Mouse (Mus musculus): ENCODE data around the gene Cyp2b9.
"Not testable (repeated sequence)": the region's sequence is repeated elsewhere in the genome, so short reads cannot be mapped to it uniquely, and the experiment has no call there.

The Cyp2b9 gene

GRCm38 (mm10) chr7:26173111-26173510 lies at the start of gene Cyp2b9:
Cyp2b9 (plus strand) TSS chr7:26173411.
- DNase-seq (ENCODE audit: low read depth, low spot score): not testable (repeated sequence)

GRCm38 (mm10) chr7:26139623-26140022 lies 33.6 kb upstream of the Cyp2b9 start:
- not testable (repeated sequence) for DNase-seq (ENCODE audit: low read depth, low spot score)

- DNase-seq (ENCODE audit: low read depth, low spot score): not testable (repeated sequence)
Observed at GRCm38 (mm10) chr7:26143657-26144056, 29.6 kb upstream of the Cyp2b9 start.

- not testable (repeated sequence) for DNase-seq (ENCODE audit: low read depth, low spot score)
Observed at GRCm38 (mm10) chr7:26168765-26169536, 4.3 kb upstream of the Cyp2b9 start.

GRCm38 (mm10) chr7:26201083-26201482 lies 27.9 kb downstream of the Cyp2b9 start:
- no peak for DNase-seq (ENCODE audit: low read depth, low spot score)

DNA sequence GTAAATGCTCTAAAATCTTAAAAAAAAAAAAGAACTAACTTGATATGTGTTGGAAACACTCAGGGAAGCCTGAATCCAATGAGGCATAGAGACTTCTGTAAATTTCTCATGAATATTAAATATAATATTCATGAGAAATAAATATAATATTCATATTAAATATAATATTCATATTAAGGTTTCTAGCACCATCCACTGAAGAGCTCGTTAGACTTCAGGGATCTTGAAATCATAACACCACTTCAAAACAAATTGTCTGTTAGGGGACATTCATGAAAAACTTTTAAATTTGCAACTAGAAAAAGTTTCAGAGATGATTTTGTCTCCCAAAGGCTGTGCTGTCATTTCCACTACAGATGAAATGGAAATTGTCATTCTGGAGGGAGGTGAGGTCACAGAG lies 86.8 kb downstream of the Cyp2b9 start, which contains the start of gene Vmn1r184:
Gene Vmn1r184, plus strand, starts transcription at position 301 of the 400 bp plus-strand sequence.
- DNase-seq (ENCODE audit: low read depth, low spot score): not testable (repeated sequence)

Data from CD4-positive, CD25-positive, alpha-beta regulatory T cell, adult 2 months (primary cell).